Mouse (Mus musculus): ENCODE results near the gene Iqsec1.

Iqsec1 gene

GRCm38 (mm10) chr6:90953349-90953748, 35.1 kb downstream of the Iqsec1 start:
- DNase-seq (ENCODE audit: low spot score), result no peak

GRCm38 (mm10) chr6:90950936-90951335, 37.5 kb downstream of the Iqsec1 start:
- no peak for DNase-seq (ENCODE audit: low spot score)

- DNase-seq (ENCODE audit: low spot score), result no peak
Measured at GRCm38 (mm10) chr6:90948097-90948496, 40.4 kb downstream of the Iqsec1 start.

- no peak for DNase-seq (ENCODE audit: low spot score)
Measured at GRCm38 (mm10) chr6:90945560-90946230, 42.8 kb downstream of the Iqsec1 start.

DNA sequence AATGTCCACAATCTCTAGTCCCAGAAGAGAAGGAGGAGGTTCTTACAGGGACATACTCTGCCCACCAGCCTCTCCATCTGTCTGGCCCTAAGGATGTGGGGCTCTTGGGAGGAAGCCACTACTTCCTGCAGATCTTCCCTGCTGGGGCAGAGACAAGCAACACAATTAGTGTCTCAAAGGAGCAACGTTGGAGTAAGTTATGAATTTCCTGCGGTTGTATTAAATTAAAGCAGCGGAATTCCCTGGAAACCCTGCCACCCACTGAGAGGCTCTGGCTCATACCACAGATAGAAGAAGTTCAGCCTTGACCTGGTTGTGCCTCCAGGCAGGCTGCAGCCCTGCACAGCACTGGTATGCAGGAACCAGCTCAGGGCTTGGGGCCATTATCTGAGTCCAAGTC, 47.2 kb downstream of the Iqsec1 start:
- no peak for DNase-seq (ENCODE audit: low spot score)

- DNase-seq (ENCODE audit: low spot score), result no peak
Measured at GRCm38 (mm10) chr6:90933656-90934055, 54.8 kb downstream of the Iqsec1 start.

DNA sequence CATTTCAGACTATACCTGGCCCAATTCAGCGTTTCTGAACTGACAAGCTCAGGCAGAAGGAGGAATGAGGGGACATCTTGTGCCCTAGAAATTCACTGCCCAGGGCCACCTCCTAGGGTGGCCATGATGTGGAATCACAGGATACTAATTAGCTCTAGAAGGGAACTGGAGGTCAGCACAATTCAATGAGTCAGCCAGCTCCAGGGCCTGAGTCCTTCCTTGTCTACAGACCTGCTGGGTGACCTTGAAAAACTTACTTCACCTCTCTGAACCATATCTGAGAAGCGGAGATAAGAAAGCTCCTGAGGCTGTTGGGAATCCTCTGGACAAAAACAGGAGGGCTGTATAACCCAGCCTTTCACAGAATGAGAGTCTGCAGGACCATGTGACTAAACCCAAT, 59.7 kb downstream of the Iqsec1 start:
- DNase-seq (ENCODE audit: low spot score), result no peak

DNA sequence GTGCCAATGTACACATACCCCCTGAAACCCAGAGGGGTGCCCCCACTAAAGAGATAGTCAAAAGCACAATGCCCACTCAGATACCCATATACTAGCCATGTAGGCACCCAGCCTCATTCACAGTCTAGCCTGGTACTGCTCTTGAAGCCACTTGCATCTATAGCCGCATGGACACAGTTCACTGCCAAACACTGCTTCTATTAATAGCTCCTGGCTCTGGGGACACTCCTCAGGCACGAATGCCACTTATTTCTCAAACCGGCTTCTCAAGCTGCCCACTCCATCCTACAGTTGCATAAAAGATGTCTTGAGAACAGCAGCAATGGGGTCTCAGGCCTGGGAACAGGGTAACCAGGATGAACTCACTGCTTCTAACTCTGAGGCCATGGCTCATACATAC, 63.0 kb downstream of the Iqsec1 start:
- no peak for DNase-seq (ENCODE audit: low spot score)

DNA sequence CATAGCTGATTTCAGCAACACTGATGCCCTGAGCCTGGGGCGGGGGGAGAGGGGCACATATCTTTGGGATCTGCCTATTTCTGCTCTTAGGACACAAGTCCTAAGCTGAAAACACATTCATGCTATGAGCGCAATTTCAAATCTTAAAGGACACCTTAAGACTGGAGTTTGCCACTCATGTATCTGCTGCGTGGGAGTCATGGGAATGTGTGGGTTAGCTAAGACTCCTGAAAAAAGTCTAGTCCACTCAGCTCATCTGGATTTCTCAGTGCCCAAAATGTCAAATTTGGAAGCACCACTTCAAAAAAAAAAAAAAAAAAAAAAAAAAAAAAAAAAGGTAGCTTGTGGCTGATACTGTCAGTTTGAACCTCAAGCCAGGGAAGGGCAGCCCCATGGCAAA, 63.7 kb downstream of the Iqsec1 start:
- no peak for DNase-seq (ENCODE audit: low spot score)

DNA sequence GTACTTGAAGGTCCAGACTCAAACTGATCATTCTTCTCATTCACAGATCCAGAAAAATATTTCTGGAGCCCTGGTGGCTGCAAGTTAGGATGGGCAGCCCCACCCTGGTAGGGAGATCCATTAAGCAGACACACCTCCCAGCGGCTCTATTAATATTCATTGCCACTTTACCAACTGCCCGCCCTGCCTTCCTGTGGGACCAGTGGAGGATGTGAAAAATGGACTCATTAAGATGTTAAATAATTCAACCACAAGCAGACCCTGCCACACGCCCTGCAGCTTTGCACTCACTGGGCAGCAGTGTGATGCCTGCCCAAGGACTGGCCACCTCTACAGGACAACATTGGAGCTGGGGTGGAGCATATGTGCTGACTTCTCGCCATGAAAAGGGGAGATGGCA, 64.1 kb downstream of the Iqsec1 start:
- DNase-seq (ENCODE audit: low spot score), result no peak

- no peak for DNase-seq (ENCODE audit: low spot score)
Measured at GRCm38 (mm10) chr6:90921259-90921946, 67.1 kb downstream of the Iqsec1 start.

- DNase-seq (ENCODE audit: low spot score), result no peak
Measured at GRCm38 (mm10) chr6:90920510-90921220, 67.8 kb downstream of the Iqsec1 start.

DNA sequence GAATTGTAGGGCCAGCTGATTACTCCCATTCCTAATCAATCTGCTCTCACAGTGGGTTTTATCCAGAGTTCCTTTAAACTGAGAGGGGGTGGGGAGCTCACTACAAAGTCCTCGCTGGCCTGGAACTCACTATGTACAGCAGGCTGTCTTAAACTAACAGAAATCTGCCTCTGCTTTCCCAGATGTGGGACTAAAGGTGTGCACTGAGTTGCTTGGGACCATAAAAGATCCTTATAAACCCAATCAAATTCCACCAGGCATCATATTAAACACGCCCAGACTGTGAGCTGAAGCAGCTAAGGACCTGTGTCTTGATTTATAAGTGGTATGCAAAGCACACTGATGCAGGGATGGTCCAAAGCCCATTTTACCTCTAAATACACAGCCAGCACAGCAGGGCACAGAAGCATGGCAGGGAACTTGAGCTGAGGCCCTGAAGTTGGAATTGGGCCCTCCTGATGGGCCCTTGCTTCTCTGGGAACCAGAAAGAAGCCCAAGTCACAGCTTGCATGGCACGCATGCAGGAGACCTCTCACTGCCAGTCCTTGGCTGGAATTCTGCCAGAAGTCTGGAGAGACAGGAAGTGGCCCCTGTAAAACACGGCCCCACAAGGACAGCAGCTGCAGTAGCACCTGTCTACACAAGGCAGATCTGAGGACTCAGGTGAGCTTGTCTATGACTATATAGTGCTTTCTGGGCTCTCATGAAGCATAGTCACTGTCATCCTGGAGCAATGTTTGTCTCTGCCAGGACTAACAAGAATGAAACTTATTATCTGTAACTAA, 68.7 kb downstream of the Iqsec1 start:
- no peak for DNase-seq (ENCODE audit: low spot score)

DNA sequence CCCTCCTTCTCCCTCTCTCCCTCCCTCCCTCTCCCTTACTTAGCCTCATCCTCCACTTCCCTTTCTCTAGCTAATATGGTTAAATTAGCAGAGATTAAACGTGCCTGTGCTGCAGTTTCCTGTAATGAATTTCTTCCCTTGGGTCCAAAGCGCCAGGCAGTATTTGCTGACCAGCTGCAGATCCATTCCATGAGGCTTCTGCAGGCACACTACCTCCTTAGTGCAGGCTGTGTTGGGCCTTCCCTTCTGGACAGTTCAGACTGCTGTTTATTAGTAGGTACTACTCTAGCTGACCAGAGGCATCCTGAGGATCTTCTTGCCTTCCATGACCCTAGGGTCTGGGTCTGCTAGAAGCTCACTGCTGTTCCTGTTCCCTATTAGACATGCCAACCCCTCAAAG, 72.9 kb downstream of the Iqsec1 start:
- DNase-seq (ENCODE audit: low spot score), result no peak

- DNase-seq (ENCODE audit: low spot score), result no peak
Measured at GRCm38 (mm10) chr6:90913771-90914170, 74.7 kb downstream of the Iqsec1 start.

DNA sequence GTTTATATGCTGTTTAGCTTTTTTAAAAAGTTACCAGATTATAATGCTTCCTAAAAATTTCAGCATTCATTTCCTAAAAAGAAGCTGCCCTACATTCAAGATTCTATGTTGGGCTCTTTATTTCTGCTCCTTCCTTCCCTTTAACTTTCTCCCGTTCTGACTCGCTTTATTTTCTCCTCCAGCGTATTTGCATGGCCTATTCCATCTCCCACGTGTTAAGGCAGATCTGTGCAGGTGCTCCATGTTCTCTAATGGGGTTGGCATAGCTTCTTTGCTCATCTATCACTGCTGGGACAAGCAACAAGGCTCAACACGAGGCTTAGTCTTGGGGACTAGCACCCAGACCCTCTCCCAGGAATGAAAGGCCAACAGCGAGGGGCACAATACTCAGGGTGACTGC, 75.7 kb downstream of the Iqsec1 start:
- no peak for DNase-seq (ENCODE audit: low spot score)

DNA sequence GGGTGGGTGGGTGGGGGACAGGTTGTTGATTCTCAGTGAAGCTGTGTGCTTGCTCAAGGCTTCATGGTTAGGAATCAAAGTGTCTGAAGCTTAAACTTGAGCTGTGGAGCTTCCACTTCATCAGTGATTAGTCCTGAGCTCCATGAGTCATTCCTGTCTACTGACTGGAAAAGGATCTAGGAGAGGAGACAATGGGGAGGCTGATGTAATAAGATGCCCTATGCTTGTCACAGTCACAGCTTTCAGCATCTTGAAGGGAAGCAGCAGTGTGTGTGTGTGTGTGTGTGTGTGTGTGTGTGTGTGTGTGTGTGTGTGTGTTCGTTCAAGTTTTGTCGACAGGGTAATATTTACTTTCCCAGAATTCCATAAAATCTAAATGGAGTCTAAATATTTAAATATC, 84.3 kb downstream of the Iqsec1 start:
- no peak for DNase-seq (ENCODE audit: low spot score)

GRCm38 (mm10) chr6:90900302-90900701, 88.2 kb downstream of the Iqsec1 start:
- no peak for DNase-seq (ENCODE audit: low spot score)

DNA sequence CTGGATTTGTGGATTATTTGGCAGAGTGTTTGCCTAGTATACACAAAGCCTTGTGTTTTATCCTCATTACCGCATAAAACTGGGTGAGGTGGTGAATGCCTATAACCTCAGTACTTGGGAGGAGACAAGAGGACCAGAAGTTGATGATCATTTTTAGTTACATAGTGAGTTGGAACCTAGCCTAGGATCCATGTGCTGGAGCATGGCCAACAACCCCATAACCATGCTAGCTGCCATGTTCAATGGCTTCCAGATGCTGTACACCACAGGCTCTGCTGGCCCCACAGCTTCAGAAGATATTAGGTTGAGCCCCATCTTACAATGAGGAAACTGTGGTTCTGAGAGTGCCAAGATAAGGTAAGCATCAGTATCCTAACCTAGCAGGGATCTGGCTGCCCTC, 89.2 kb downstream of the Iqsec1 start:
- DNase-seq (ENCODE audit: low spot score), result no peak

- DNase-seq (ENCODE audit: low spot score), result no peak
Measured at GRCm38 (mm10) chr6:90898107-90898506, 90.4 kb downstream of the Iqsec1 start.

DNA sequence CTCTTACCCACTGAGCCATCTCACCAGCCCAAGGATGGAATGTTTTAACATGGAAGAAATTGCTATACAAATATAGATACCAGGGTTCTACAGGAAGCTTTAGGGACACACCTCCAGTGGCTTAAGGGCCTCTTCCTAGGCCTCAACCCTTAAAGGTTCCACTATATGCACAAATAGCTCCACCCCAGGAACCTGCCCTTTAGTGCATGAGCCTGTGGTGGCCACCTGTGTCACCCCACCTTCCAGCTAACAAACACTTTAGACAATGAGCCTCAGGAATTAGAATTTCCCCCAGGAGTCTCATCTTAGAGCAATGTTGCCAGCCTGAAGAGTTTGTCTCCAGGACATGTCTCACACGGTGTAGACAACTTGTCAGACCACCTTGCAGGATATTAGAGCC, 96.1 kb downstream of the Iqsec1 start:
- no peak for DNase-seq (ENCODE audit: low spot score)

Measured in c-Kit-positive CD71-positive TER-119-positive erythroid progenitor cells, embryonic 14.5 days (primary cell).